Comparison of ENCODE assay signal across 8 mouse cellular contexts in the genomic region with DNA sequence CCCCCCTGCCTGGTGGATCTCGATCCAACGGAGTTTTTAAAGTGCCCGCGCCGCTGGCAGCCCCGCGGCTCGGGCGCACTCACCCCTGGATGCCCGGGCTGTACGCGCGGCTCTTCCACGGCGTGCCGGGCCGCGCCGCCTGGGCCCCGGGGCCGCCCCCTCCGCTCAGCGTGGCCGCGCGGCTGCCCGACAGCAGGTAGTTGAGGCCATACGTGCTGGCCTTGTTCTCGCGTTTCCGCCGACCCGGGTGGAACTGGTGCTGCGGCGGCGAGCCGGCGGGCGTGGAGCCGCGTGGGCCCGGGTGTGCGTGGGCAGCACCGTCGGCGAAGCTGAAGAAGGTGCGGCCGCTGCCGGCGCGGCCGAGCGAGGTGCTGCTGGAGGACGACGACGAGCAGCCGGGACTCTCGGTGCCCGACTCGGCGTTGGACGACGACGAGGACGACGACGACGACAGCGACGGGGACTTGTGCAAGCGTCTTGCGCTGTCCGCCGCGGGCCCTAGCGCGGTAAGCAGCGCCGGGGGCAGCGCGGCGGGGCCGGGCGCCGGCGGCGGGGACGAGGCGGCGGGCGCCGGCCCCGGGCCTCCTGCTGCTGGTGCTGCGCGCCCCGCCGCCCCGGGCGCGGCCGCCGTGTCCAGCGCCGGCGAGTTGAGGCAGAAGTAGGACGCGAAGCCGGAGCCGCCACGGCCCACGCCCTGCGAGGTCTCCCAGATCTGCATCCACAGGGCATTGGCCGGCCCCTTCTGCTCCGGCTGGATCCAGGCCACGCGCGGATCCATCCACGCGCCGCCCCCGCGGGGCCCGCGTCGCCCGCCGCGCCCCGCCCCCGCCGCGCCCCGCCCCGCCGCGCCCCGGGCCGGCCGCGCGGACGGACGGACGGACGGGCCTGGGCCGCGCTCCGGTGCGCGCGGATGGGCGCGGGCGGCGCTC. TPM values are rescaled to one million over a fixed set of nuclear protein-coding genes. Genes with fewer than 3 reads are reported as not detected.
DNase-seq lines count a peak whose midpoint lies in the region; ATAC-seq and TF ChIP-seq lines count a peak whose summit lies in the region.

TSS of gene Nsun2 (plus strand) at position 342 of the 929 bp plus-strand sequence.

- 3% methylated on average over 140 of the region's 155 CpGs for WGBS in cerebellum, adult 2 months

- TF ChIP-seq POLR2A in cerebellum, adult 2 months (IDR thresholded peaks at IDR 0.05; ENCODE audit: borderline replicate concordance, insufficient read depth, low read length) = peak; percentile 55; the same call in 1 of the 2 replicates

- DNase-seq in Muller cell, postnatal 12 days (ENCODE audit: inconsistent ontology term) = peak; percentile 49
- DNase-seq in cerebellum, adult 2 months = peak; percentile 79 to 81
- peak; percentile 61 for DNase-seq in layer of hippocampus, adult 9-11 months
- DNase-seq in lung, postnatal 10 days = peak; percentile 63
- DNase-seq in retina, embryonic 14.5 days (ENCODE audit: low spot score) = peak; percentile 63
- peak; percentile 66 for DNase-seq in thymus, postnatal 4 days

- peak within 1 kb of the TSS; percentile 94 for H3K4me3 ChIP-seq in cerebellum, adult 2 months (replicated peaks; ENCODE audit: insufficient read depth, low read depth, low read length)

- H3K27ac ChIP-seq in cerebellum, adult 2 months (ENCODE audit: insufficient read depth, low read length) = peak within 1 kb of the TSS; percentile 67

- TF ChIP-seq CTCF in cerebellum, adult 2 months (IDR thresholded peaks at IDR 0.05; ENCODE audit: borderline replicate concordance, insufficient read depth, low read depth, low read length) = no peak

- peaks cover 29% of the 10 kb centered on the region for H3K4me1 ChIP-seq in cerebellum, adult 2 months (ENCODE audit: control insufficient read depth, insufficient read depth, low read length)

- no peaks in the 10 kb centered on the region for H3K27me3 ChIP-seq in cerebellum, adult 2 months (ENCODE audit: control insufficient read depth, insufficient read depth, low read length)

- peak; percentile 7 for ATAC-seq in frontal cortex, adult (ENCODE audit: low TSS enrichment)
- ATAC-seq in hematopoietic stem cell, adult 5-6 weeks (replicated peaks in 1 of 2; ENCODE audit: insufficient read depth in 1 of 2, low FRiP score in 2 of 2, low TSS enrichment in 1 of 2, low read depth in 1 of 2, poor library complexity in 2 of 2, severe bottlenecking in 2 of 2) = no peak

RNA-seq across cellular contexts. Expression of gene Nsun2, which starts in this region (rescaled TPM):
- polyA plus RNA-seq in cerebellum, adult 2 months (2012; rRNA removed) = 67.1 and 68.8 TPM in 2 replicates
- 125 and 206 TPM in 2 replicates for total RNA-seq in hematopoietic stem cell, adult 5-6 weeks (2017)
